ENCODE assay signal across 8 mouse cellular contexts in genomic region chr17:73572440-73572839, GRCm38 (mm10).
A peak's percentile ranks its signal among the peaks of the same experiment; 100 is the strongest.
DNase-seq lines count a peak whose midpoint lies in the region; ATAC-seq lines count a peak whose summit lies in the region.

No protein-coding gene starts in this region.

- no peaks in the 10 kb centered on the region for H3K27me3 ChIP-seq in heart, embryonic 10.5 days (ENCODE audit: insufficient read depth, poor library complexity, severe bottlenecking)

- H3K36me3 ChIP-seq in heart, embryonic 10.5 days, result no peaks in the 10 kb centered on the region

- peaks cover 30% of the 10 kb centered on the region for H3K4me1 ChIP-seq in heart, embryonic 10.5 days

- WGBS in heart, embryonic 10.5 days, result 72% methylated on average over 5 of the region's 5 CpGs

- peak overlapping the region; percentile 62; the same call in 1 of the 2 replicates for H3K27ac ChIP-seq in heart, embryonic 10.5 days

- H3K9me3 ChIP-seq in heart, embryonic 10.5 days, result no peaks in the 10 kb centered on the region

- no peak overlapping the region for H3K4me3 ChIP-seq in heart, embryonic 10.5 days

- ATAC-seq in megakaryocyte progenitor cell, adult 5-6 weeks (replicated peaks; ENCODE audit: poor library complexity), result peak; percentile 74

- DNase-seq in heart, embryonic 10.5 days (ENCODE audit: low spot score), result no peak
- no peak for DNase-seq in heart, adult 11 months
- DNase-seq in CD8-positive naive resting alpha-beta T cell, adult 2 months (ENCODE audit: low read depth in 2 of 2, low spot score in 2 of 2), result peak; percentile 46 to 54
- DNase-seq in c-Kit-positive CD71-negative TER-119-negative erythroid progenitor cells, embryonic 14.5 days (ENCODE audit: low read depth), result peak; percentile 18
- DNase-seq in gastrocnemius, postnatal 10 days, result peak; percentile 67
- peak; percentile 29 for DNase-seq in layer of hippocampus, adult 9-11 months
- DNase-seq in thymus, postnatal 14 days, result peak; percentile 74

Comparison
In these comparisons a context has a peak if more than half of its experiments do, and no peak if none do; other contexts are left out.
1. DNase-seq: peak in CD8-positive naive resting alpha-beta T cell, adult 2 months (2 of 2), c-Kit-positive CD71-negative TER-119-negative erythroid progenitor cells, embryonic 14.5 days (single experiment), gastrocnemius, postnatal 10 days (single experiment), layer of hippocampus, adult 9-11 months (single experiment) and thymus, postnatal 14 days (single experiment); none in heart, embryonic 10.5 days (single experiment) and heart, adult 11 months (single experiment).